Mouse (Mus musculus) layer of hippocampus, postnatal 10 days (tissue): ENCODE measurements around the gene Thrsp. TPM values are rescaled to one million over a fixed set of nuclear protein-coding genes. Genes with fewer than 3 reads are reported as not detected.

Experiments
- DNase-seq, 2 experiments: peaks; one replicate each; pipeline ENCODE4 v3.0.0; 2021; ENCODE audit warnings: low spot score in 2 of 2
- total RNA-seq, 2 experiments: library from RNA; stranded (reverse); gene quantifications; 2 replicates each; pipeline ENCODE4 v1.2.3; 2021

Gene Thrsp
- total RNA-seq, 2 experiments from 2014 or later: 16.9 to 19.7 TPM

- no peak for DNase-seq
Observed at GRCm38 (mm10) chr7:97380500-97381123, 36.9 kb downstream of the Thrsp start.

GRCm38 (mm10) chr7:97379304-97379703 lies 38.2 kb downstream of the Thrsp start:
- no peak for DNase-seq

GRCm38 (mm10) chr7:97375906-97376305 lies 41.6 kb downstream of the Thrsp start:
- no peak for DNase-seq

- DNase-seq: no peak
Observed at GRCm38 (mm10) chr7:97375101-97375500, 42.4 kb downstream of the Thrsp start.

GRCm38 (mm10) chr7:97365887-97366286 lies 51.6 kb downstream of the Thrsp start:
- no peak for DNase-seq

Other genes with a start within 250 kb of the Thrsp start
- gene Usp35, start 85.7 kb downstream of the Thrsp start, total RNA-seq: 10 to 100 TPM; 10.8 to 14.0 TPM
- gene Kctd21, start 85.4 kb downstream of the Thrsp start, total RNA-seq: 1 to 10 TPM; 6.9 to 8.9 TPM
- gene Alg8, start 46.1 kb downstream of the Thrsp start, total RNA-seq: 10 to 100 TPM; 10.6 to 11.3 TPM
- gene Ndufc2, start 17.7 kb downstream of the Thrsp start, total RNA-seq: 100 to 1,000 TPM; 270 to 275 TPM
- gene Kctd14, start 33.6 kb upstream of the Thrsp start, total RNA-seq: 1 to 10 TPM; 2.1 to 3.1 TPM
- 10 to 100 TPM; 27.5 to 30.1 TPM for gene Ints4, start 63.2 kb upstream of the Thrsp start, total RNA-seq
- 10 to 100 TPM; 40.2 to 42.0 TPM for gene Aamdc, start 161.8 kb upstream of the Thrsp start, total RNA-seq
- gene Rsf1, start 162.2 kb upstream of the Thrsp start, total RNA-seq: 10 to 100 TPM; 42.3 to 45.4 TPM